Mouse (Mus musculus): ENCODE data around the gene Sema4d. TPM values are rescaled to one million over a fixed set of nuclear protein-coding genes. Genes with fewer than 3 reads are reported as not detected.

Gene Sema4d
- total and polyA plus RNA-seq, 3 experiments = 6.9 to 20.3 TPM; not detected in 1

- peak; percentile 85 for DNase-seq (ENCODE audit: low read depth, low spot score)
- Histone ChIP-seq H3K79me2 (ENCODE audit: control insufficient read depth, insufficient read depth, low read length, poor library complexity) (no peaks in the 10 kb centered on the region), H3K27ac (ENCODE audit: control insufficient read depth, low read depth, low read length) (peak overlapping the region; percentile 26; the same call in 1 of the 2 replicates), H3K9ac (ENCODE audit: control insufficient read depth, low read depth, low read length, poor library complexity, severe bottlenecking) (no peak overlapping the region), H3K9me3 (replicated peaks; ENCODE audit: insufficient read depth, low read length) (no peaks in the 10 kb centered on the region), H3K4me1 (ENCODE audit: control insufficient read depth in 1 of 2, insufficient read depth in 2 of 2, low read length in 2 of 2) (peaks cover 19 to 49% of the 10 kb centered on the region in 2 experiments), H3K27me3 (ENCODE audit: control insufficient read depth in 1 of 2, insufficient read depth in 2 of 2, low read length in 2 of 2) (no peaks in the 10 kb centered on the region), H3K36me3 (ENCODE audit: control insufficient read depth in 1 of 2, insufficient read depth in 2 of 2, low read length in 2 of 2) (peaks cover 2 to 43% of the 10 kb centered on the region in 2 experiments; a peak in 2 of 4 replicates), H3K4me3 (ENCODE audit: control insufficient read depth in 1 of 2, insufficient read depth in 1 of 2, low read depth in 2 of 2, low read length in 2 of 2) (no peak overlapping the region)
- TF ChIP-seq POLR2A (IDR thresholded peaks at IDR 0.05; ENCODE audit: control insufficient read depth in 1 of 2, insufficient read depth in 1 of 2, low read depth in 1 of 2, low read length in 2 of 2, poor library complexity in 1 of 2) (no peak), TAL1 (IDR thresholded peaks at IDR 0.05; ENCODE audit: low read length) (peak; percentile 69), HCFC1 (IDR thresholded peaks at IDR 0.05; ENCODE audit: low read depth, low read length) (peak; percentile 37; the same call in 1 of the 2 replicates), KAT2A (conservative IDR thresholded peaks at IDR 0.05; ENCODE audit: low read depth, low read length) (no peak), GATA1 (IDR thresholded peaks at IDR 0.05; ENCODE audit: low read depth, low read length) (peak; percentile 70), TCF12 (IDR thresholded peaks at IDR 0.05; ENCODE audit: low read depth, low read length) (peak; percentile 79; the same call in 1 of the 2 replicates), CHD1 (IDR thresholded peaks at IDR 0.05; ENCODE audit: low read depth, low read length) (no peak), EP300 (IDR thresholded peaks at IDR 0.05; ENCODE audit: low read depth in 1 of 2, low read length in 2 of 2) (peak; percentile 70 to 71; a peak in 3 of 4 replicates), MAX (IDR thresholded peaks at IDR 0.05; ENCODE audit: low read length) (no peak), RAD21 (IDR thresholded peaks at IDR 0.05; ENCODE audit: low read depth, low read length) (no peak), CHD2 (IDR thresholded peaks at IDR 0.05; ENCODE audit: low read length) (no peak), ETS1 (IDR thresholded peaks at IDR 0.05; ENCODE audit: low read depth, low read length) (peak; percentile 76), MYC (IDR thresholded peaks at IDR 0.05; ENCODE audit: low read depth, low read length) (0 out of 2 replicates have a peak, but pooled peaks have one; percentile 44), MAZ (IDR thresholded peaks at IDR 0.05; ENCODE audit: low read depth, low read length) (0 out of 2 replicates have a peak, but pooled peaks have one; percentile 49), TBP (IDR thresholded peaks at IDR 0.05; ENCODE audit: low read depth, low read length) (no peak), POLR2AphosphoS5 (IDR thresholded peaks at IDR 0.05; ENCODE audit: borderline replicate concordance, low read depth, low read length) (no peak), SMC3 (IDR thresholded peaks at IDR 0.05; ENCODE audit: low read depth, low read length) (peak; percentile 14; the same call in 1 of the 2 replicates), SIN3A (IDR thresholded peaks at IDR 0.05; ENCODE audit: low read length) (peak; percentile 75; the same call in 1 of the 2 replicates), BHLHE40 (IDR thresholded peaks at IDR 0.05; ENCODE audit: borderline replicate concordance, low read depth, low read length) (peak; percentile 12; the same call in 1 of the 2 replicates), MAFK (IDR thresholded peaks at IDR 0.05; ENCODE audit: borderline replicate concordance, low read depth, low read length) (no peak), POLR2AphosphoS2 (IDR thresholded peaks at IDR 0.05; ENCODE audit: low read length) (0 out of 2 replicates have a peak, but pooled peaks have one; percentile 64)
These were observed 104.9 kb downstream of the Sema4d start for GRCm38 (mm10) chr13:51688688-51689087.

- no peak for DNase-seq (ENCODE audit: low read depth, low spot score)
- peaks cover 6 to 43% of the 10 kb centered on the region in 2 experiments; a peak in 3 of 4 replicates for H3K36me3 ChIP-seq (ENCODE audit: control insufficient read depth in 1 of 2, insufficient read depth in 2 of 2, low read length in 2 of 2)
- H3K4me3 ChIP-seq (ENCODE audit: control insufficient read depth in 1 of 2, insufficient read depth in 1 of 2, low read depth in 2 of 2, low read length in 2 of 2) = no peak overlapping the region
- H3K9me3 ChIP-seq (replicated peaks; ENCODE audit: insufficient read depth, low read length) = no peaks in the 10 kb centered on the region
- no peak overlapping the region for H3K9ac ChIP-seq (ENCODE audit: control insufficient read depth, low read depth, low read length, poor library complexity, severe bottlenecking)
- no peak for TF ChIP-seq CHD1 (IDR thresholded peaks at IDR 0.05; ENCODE audit: low read depth, low read length)
- H3K4me1 ChIP-seq (ENCODE audit: control insufficient read depth in 1 of 2, insufficient read depth in 2 of 2, low read length in 2 of 2) = peaks cover 19 to 49% of the 10 kb centered on the region in 2 experiments
- H3K79me2 ChIP-seq (ENCODE audit: control insufficient read depth, insufficient read depth, low read length, poor library complexity) = no peaks in the 10 kb centered on the region
- H3K27ac ChIP-seq (ENCODE audit: control insufficient read depth, low read depth, low read length) = no peak overlapping the region
- H3K27me3 ChIP-seq (ENCODE audit: control insufficient read depth in 1 of 2, insufficient read depth in 2 of 2, low read length in 2 of 2) = no peaks in the 10 kb centered on the region
These were observed 106.6 kb downstream of the Sema4d start for GRCm38 (mm10) chr13:51686966-51687365.
